Mouse (Mus musculus) lung, adult 2 months (tissue): Measurements from ENCODE around the gene Rspo3.

Experiments used
- CTCF ChIP-seq: fragments of 200-500 bp; IDR thresholded peaks from 2 replicates; pipeline ENCODE4 v1.5.1; 2011; ENCODE audit warnings: mild to moderate bottlenecking, low read length, control low read depth; ENCODE audit not compliant: insufficient read depth
- POLR2A ChIP-seq: fragments of 200-500 bp; IDR thresholded peaks from 2 replicates; pipeline ENCODE4 v1.6.1; 2011; ENCODE audit warnings: low read depth, mild to moderate bottlenecking, control low read depth, low read length, borderline replicate concordance; ENCODE audit errors: extremely low read depth

DNA sequence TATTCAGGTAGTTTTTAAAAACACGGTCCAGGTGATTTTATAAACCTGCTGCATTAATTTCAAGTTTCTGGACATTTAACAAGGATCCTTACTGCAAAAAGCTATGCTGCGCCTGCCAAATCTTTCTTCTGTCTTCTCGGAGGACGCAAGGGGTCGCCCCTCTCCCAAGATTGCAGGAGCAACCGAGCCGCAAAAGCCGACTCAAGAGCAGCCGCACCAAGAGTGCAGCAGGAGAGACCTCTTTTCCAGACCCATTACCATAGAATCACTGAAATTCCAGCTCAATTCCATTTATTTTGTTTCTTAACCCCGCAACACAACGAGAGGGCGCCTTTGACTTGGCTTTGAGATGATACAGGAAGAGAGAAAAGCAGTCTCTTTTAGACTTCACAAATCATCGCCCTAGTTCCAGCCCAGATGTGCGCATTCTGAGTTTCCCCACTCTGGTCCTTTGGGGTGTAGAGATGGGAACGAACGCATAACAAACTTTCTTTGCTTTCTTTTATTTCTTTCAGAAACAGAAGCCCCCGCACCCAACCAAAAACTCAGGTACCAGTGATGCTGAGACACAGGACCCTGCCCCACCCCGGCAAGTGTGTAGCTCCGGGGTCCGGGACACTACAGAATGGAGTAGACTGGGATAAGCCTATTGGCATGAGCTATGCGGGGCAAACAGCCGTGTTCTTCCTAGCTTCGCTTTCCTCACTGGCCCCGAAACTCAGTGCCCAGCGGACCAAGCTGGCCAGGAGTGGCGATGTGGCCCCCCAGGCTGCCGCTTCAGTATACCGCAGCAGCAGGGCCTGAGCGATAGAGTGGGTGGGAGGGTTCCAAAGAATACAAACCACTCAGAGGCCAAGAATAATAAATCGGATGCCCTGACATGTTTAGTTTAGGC, 2.6 kb downstream of the Rspo3 start:
- TF ChIP-seq CTCF (peak; percentile 42; the same call in 1 of the 2 replicates), POLR2A (no peak)
